Mouse (Mus musculus): ENCODE data around the gene 4931422A03Rik.

GRCm38 (mm10) chr2:104044479-104045080 lies 16.4 kb upstream of the 4931422A03Rik start:
- no peak for TF ChIP-seq MYOG (IDR thresholded peaks at IDR 0.05; ENCODE audit: control insufficient read depth, extremely low read depth, insufficient read length)
- TF ChIP-seq CEBPB (IDR thresholded peaks at IDR 0.05; ENCODE audit: low read depth), result no peak
- TF ChIP-seq CTCF (IDR thresholded peaks at IDR 0.05; ENCODE audit: control insufficient read depth, insufficient read depth, insufficient read length), result no peak
- TF ChIP-seq MAX (IDR thresholded peaks at IDR 0.05), result no peak
- TF ChIP-seq FOSL1 (IDR thresholded peaks at IDR 0.05; ENCODE audit: insufficient read depth, low read length, poor library complexity, severe bottlenecking), result no peak

All from C2C12 (cell line).